Mouse (Mus musculus): ENCODE results near the gene Pank3. TPM values are rescaled to one million over a fixed set of nuclear protein-coding genes. Genes with fewer than 3 reads are reported as not detected.

Gene Pank3
- polyA plus RNA-seq, 2 experiments: 4.0 to 4.4 TPM

- 67% methylated on average over 6 of the region's 6 CpGs for WGBS (ENCODE audit: insufficient replicate concordance)
- Histone ChIP-seq H3K4me2 (ENCODE audit: low read depth) (no peak overlapping the region), H3K27ac (no peak overlapping the region), H3K9me3 (ENCODE audit: control insufficient read depth, low read length) (no peaks in the 10 kb centered on the region), H3K27me3 (ENCODE audit: control insufficient read depth, insufficient read depth, low read length) (no peaks in the 10 kb centered on the region), H3K4me3 (ENCODE audit: insufficient read depth in 1 of 2, low read depth in 2 of 2, low read length in 2 of 2) (no peak overlapping the region), H3K36me3 (replicated peaks; ENCODE audit: control insufficient read depth, insufficient read depth, low read depth) (peaks cover 52% of the 10 kb centered on the region), H3K9ac (replicated peaks) (no peak overlapping the region), H3K4me1 (replicated peaks; ENCODE audit: control insufficient read depth in 2 of 2, insufficient read depth in 2 of 2, low read length in 1 of 2) (no peaks in the 10 kb centered on the region; a peak in 1 of 4 replicates)
- TF ChIP-seq CTCF (IDR thresholded peaks at IDR 0.05; ENCODE audit: low read depth) (no peak), EP300 (IDR thresholded peaks at IDR 0.05; ENCODE audit: low read depth) (no peak)
- ATAC-seq (ENCODE audit: insufficient read depth): no peak
- no peak for DNase-seq (ENCODE audit: low read depth in 3 of 3, low spot score in 3 of 3)
Observed at GRCm38 (mm10) chr11:35827714-35828113, 58.4 kb downstream of the Pank3 start.

DNA sequence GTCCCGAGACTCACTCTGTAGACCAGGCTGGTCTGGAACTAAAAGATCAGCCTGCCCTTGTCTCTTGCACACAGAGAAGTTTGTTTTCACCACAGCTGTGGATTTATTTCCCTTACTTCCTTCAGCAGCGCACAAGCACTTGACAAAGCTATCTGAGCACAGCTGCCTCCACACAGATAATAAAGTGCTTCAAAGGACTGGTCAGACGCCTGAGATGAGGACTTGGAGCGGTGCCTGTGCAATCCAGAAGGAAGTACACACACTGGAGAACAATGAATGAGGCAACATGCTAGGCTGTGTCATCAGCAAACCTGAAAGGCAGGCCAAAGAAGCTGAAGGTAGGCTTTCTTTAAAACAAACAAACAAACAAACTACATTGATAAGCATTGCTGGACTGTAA lies 62.9 kb downstream of the Pank3 start:
- no peaks in the 10 kb centered on the region for H3K9me3 ChIP-seq (ENCODE audit: control insufficient read depth, low read length)
- H3K4me2 ChIP-seq (ENCODE audit: low read depth): no peak overlapping the region
- no peak overlapping the region for H3K27ac ChIP-seq
- no peak overlapping the region for H3K4me3 ChIP-seq (ENCODE audit: insufficient read depth in 1 of 2, low read depth in 2 of 2, low read length in 2 of 2)
- 49% methylated on average over 4 of the region's 4 CpGs for WGBS (ENCODE audit: insufficient replicate concordance)
- H3K27me3 ChIP-seq (ENCODE audit: control insufficient read depth, insufficient read depth, low read length): no peaks in the 10 kb centered on the region
- H3K9ac ChIP-seq (replicated peaks): no peak overlapping the region
- no peak for TF ChIP-seq EP300 (IDR thresholded peaks at IDR 0.05; ENCODE audit: low read depth)
- TF ChIP-seq CTCF (IDR thresholded peaks at IDR 0.05; ENCODE audit: low read depth): no peak
- no peak for DNase-seq (ENCODE audit: low read depth in 3 of 3, low spot score in 3 of 3)
- no peak for ATAC-seq (ENCODE audit: insufficient read depth)
- H3K36me3 ChIP-seq (replicated peaks; ENCODE audit: control insufficient read depth, insufficient read depth, low read depth): peaks cover 23% of the 10 kb centered on the region
- H3K4me1 ChIP-seq (replicated peaks; ENCODE audit: control insufficient read depth in 2 of 2, insufficient read depth in 2 of 2, low read length in 1 of 2): peaks cover 3 to 8% of the 10 kb centered on the region in 2 experiments

DNA sequence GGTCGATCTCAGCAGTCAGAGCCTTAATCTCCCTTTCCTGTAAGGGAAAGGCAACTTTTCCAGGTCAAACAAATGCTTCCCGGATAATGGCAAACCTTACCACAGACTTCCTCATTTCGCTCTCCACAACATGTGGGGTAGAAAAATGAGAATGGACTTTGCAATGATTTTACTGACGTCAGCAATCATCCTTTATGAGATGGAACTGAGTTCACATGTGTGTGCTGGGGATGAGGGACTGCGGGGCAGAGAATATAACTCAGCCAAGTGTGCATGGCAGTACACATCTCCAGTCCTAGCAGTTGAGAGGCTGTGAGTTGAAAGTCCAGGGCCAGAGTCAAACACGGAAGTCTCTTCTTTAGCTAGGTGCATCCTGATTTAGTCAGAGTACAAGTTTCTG lies 64.0 kb downstream of the Pank3 start:
- peaks cover 18% of the 10 kb centered on the region for H3K36me3 ChIP-seq (replicated peaks; ENCODE audit: control insufficient read depth, insufficient read depth, low read depth)
- no peak overlapping the region for H3K27ac ChIP-seq
- no peak for DNase-seq (ENCODE audit: low read depth in 3 of 3, low spot score in 3 of 3)
- no peak for ATAC-seq (ENCODE audit: insufficient read depth)
- H3K4me2 ChIP-seq (ENCODE audit: low read depth): peak overlapping the region; percentile 86
- peak overlapping the region; percentile 86 for H3K9ac ChIP-seq (replicated peaks)
- H3K27me3 ChIP-seq (ENCODE audit: control insufficient read depth, insufficient read depth, low read length): no peaks in the 10 kb centered on the region
- no peaks in the 10 kb centered on the region for H3K9me3 ChIP-seq (ENCODE audit: control insufficient read depth, low read length)
- WGBS (ENCODE audit: insufficient replicate concordance): 30% methylated on average over 6 of the region's 6 CpGs
- H3K4me1 ChIP-seq (replicated peaks; ENCODE audit: control insufficient read depth in 2 of 2, insufficient read depth in 2 of 2, low read length in 1 of 2): peaks cover 8 to 11% of the 10 kb centered on the region in 2 experiments
- no peak for TF ChIP-seq EP300 (IDR thresholded peaks at IDR 0.05; ENCODE audit: low read depth)
- TF ChIP-seq CTCF (IDR thresholded peaks at IDR 0.05; ENCODE audit: low read depth): no peak
- H3K4me3 ChIP-seq (ENCODE audit: insufficient read depth in 1 of 2, low read depth in 2 of 2, low read length in 2 of 2): peak overlapping the region; percentile 91 to 92

DNA sequence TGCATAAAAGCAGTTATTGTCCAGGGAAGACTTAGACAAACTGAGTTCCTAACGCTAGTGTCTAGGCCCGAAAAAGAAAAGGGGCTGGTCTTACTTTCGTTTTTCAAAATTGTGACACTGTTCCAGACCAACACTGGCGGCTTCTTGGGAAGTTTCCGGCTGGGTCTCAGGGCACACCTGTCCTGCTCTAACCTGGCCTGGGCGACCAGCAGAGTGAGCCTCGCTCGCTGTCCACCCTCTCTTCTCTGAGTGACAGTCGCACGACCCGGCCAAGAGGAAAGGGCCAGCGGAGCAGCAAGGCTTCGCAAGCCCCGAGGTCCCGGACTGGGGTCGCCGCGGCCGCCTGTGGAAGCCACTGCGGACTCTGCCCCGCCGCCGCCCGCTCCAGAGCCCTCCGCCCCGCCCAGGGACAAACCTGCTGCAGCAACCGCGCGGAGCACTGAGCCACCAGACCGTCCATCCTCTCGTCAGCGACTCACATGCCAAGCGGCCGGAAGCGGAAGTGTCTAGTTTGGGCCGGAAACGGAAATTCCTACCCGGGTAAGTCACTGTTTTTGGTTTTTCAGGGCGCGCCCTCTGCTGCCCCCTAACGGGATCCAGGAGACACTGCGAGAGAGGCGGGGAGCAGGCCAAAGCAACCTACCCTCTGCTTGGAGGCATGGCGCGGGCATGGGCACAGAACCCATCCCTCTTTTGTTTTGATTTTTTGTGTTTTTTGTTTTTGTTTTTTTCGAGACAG lies 64.9 kb downstream of the Pank3 start, which contains the start of gene Rars:
Gene Rars (minus strand): TSS at position 485 of the 739 bp plus-strand sequence.
- H3K4me1 ChIP-seq (replicated peaks; ENCODE audit: control insufficient read depth in 2 of 2, insufficient read depth in 2 of 2, low read length in 1 of 2): peaks cover 11% of the 10 kb centered on the region in 2 experiments
- ATAC-seq (ENCODE audit: insufficient read depth) (peak; percentile 80), DNase-seq (ENCODE audit: low read depth in 3 of 3, low spot score in 3 of 3) (peak; percentile 89 to 92 (median 90))
- H3K36me3 ChIP-seq (replicated peaks; ENCODE audit: control insufficient read depth, insufficient read depth, low read depth): peaks cover 11% of the 10 kb centered on the region; the same call in 1 of the 2 replicates
- peak within 1 kb of the TSS; percentile 91 to 92 for H3K4me3 ChIP-seq (ENCODE audit: insufficient read depth in 1 of 2, low read depth in 2 of 2, low read length in 2 of 2)
- peak within 1 kb of the TSS; percentile 5 for H3K27ac ChIP-seq
- H3K9me3 ChIP-seq (ENCODE audit: control insufficient read depth, low read length): no peaks in the 10 kb centered on the region
- peak within 1 kb of the TSS; percentile 86 for H3K4me2 ChIP-seq (ENCODE audit: low read depth)
- 1% methylated on average over 43 of the region's 46 CpGs for WGBS (ENCODE audit: insufficient replicate concordance)
- peak within 1 kb of the TSS; percentile 86 for H3K9ac ChIP-seq (replicated peaks)
- no peaks in the 10 kb centered on the region for H3K27me3 ChIP-seq (ENCODE audit: control insufficient read depth, insufficient read depth, low read length)
- TF ChIP-seq EP300 (IDR thresholded peaks at IDR 0.05; ENCODE audit: low read depth): no peak
- peak; percentile 96 for TF ChIP-seq CTCF (IDR thresholded peaks at IDR 0.05; ENCODE audit: low read depth)
